Mouse (Mus musculus) E14TG2a.4 (cell line): Measurements from ENCODE around the gene Rps15.

ENCODE experiments used
- CTCF ChIP-seq: conservative IDR thresholded peaks from 2 replicates; pipeline ENCODE4 v1.5.1; 2014; ENCODE audit warnings: low read length
- NANOG ChIP-seq: IDR thresholded peaks from 2 replicates; pipeline ENCODE4 v1.6.1; 2014; ENCODE audit warnings: borderline replicate concordance, low read length, mixed read lengths

- TF ChIP-seq CTCF (no peak), NANOG (no peak)
Measured at GRCm38 (mm10) chr10:80299824-80300223, 7.6 kb downstream of the Rps15 start.
